17 mouse cellular contexts compared by ENCODE assay signal in genomic region chr4:81389263-81389662, GRCm38 (mm10). TPM values are rescaled to one million over a fixed set of nuclear protein-coding genes. Genes with fewer than 3 reads are reported as not detected.
DNase-seq lines count a peak whose midpoint lies in the region; ATAC-seq and TF ChIP-seq lines count a peak whose summit lies in the region.
"Had no signal": no experiment of that assay in that cellular context is flagged by ENCODE, and none has a peak within 500 bp of the region (broad histone marks: within the 10 kb centered on the region; RNA-seq: fewer than 3 reads in every experiment).

No protein-coding gene starts in this region.

- DNase-seq in layer of hippocampus, adult 2 months (ENCODE audit: low spot score in 2 of 2): no peak
- no peak for DNase-seq in layer of hippocampus, postnatal 36 days
- peak; percentile 33 for DNase-seq in brain, embryonic 14.5 days (ENCODE audit: low read depth)
- DNase-seq in embryo, embryonic 11 days: peak; percentile 33
- peak; percentile 15 for DNase-seq in hindbrain, embryonic 11.5 days (ENCODE audit: low spot score)
- DNase-seq in right cerebral cortex, postnatal 25 days: no peak
- no peak for DNase-seq in liver
- DNase-seq: adrenal gland, postnatal 36 days; cerebellum, adult 2 months; kidney, adult 18-20 months; kidney, postnatal 10 days; lung, adult 2 months; right cerebral cortex, adult 18-20 months had no signal

- no peaks in the 10 kb centered on the region for H3K36me3 ChIP-seq in hindbrain, embryonic 11.5 days (ENCODE audit: control insufficient read depth, insufficient read depth, low read length)
- H3K36me3 ChIP-seq: liver, embryonic 12.5 days had no signal

- no peaks in the 10 kb centered on the region for H3K9me3 ChIP-seq in hindbrain, embryonic 11.5 days (ENCODE audit: control insufficient read depth, low read length)
- H3K9me3 ChIP-seq: liver, embryonic 12.5 days had no signal

- no peak overlapping the region for H3K4me2 ChIP-seq in hindbrain, embryonic 11.5 days (replicated peaks; ENCODE audit: low read depth, low read length)
- H3K4me2 ChIP-seq: liver, embryonic 12.5 days had no signal

- peak overlapping the region; percentile 67 for H3K27ac ChIP-seq in layer of hippocampus, adult 2 months
- 0 out of 2 replicates have a peak overlapping the region, but pooled peaks have one; percentile 30 for H3K27ac ChIP-seq in hindbrain, embryonic 11.5 days (ENCODE audit: low read depth, low read length)
- H3K27ac ChIP-seq: left cerebral cortex, adult 2 months; liver, embryonic 12.5 days had no signal

- TF ChIP-seq CTCF in layer of hippocampus, adult 2 months (conservative IDR thresholded peaks at IDR 0.05): no peak
- TF ChIP-seq CTCF in brain, embryonic 14.5 days (IDR thresholded peaks at IDR 0.05; ENCODE audit: borderline replicate concordance, extremely low read depth, insufficient read depth, insufficient read length): no peak

- H3K27me3 ChIP-seq in hindbrain, embryonic 11.5 days (ENCODE audit: control insufficient read depth, insufficient read depth, low read length): no peaks in the 10 kb centered on the region
- H3K27me3 ChIP-seq: liver, embryonic 12.5 days had no signal

- no peak for TF ChIP-seq POLR2A in brain, embryonic 14.5 days (IDR thresholded peaks at IDR 0.05; ENCODE audit: borderline replicate concordance, extremely low read depth, insufficient read depth, insufficient read length, poor library complexity, severe bottlenecking)

- no peaks in the 10 kb centered on the region for H3K4me1 ChIP-seq in hindbrain, embryonic 11.5 days (replicated peaks; ENCODE audit: control insufficient read depth, insufficient read depth, low read length)
- H3K4me1 ChIP-seq: liver, embryonic 12.5 days had no signal

- no peak overlapping the region for H3K4me3 ChIP-seq in layer of hippocampus, adult 2 months
- no peak overlapping the region for H3K4me3 ChIP-seq in hindbrain, embryonic 11.5 days (ENCODE audit: low read depth, low read length)
- H3K4me3 ChIP-seq: left cerebral cortex, adult 2 months; liver, embryonic 12.5 days had no signal

- no peak overlapping the region for H3K9ac ChIP-seq in hindbrain, embryonic 11.5 days (ENCODE audit: low read depth, low read length)
- H3K9ac ChIP-seq: liver, embryonic 12.5 days had no signal

- 0 out of 2 replicates have a peak, but pooled peaks have one; percentile 25 for ATAC-seq in hindbrain, embryonic 11.5 days (ENCODE audit: low FRiP score)
- no peak for ATAC-seq in inflammation-experienced regulatory T-cells, adult 6 months
- ATAC-seq: liver, embryonic 12.5 days had no signal

RNA-seq across cellular contexts. Expression of gene Mpdz, which starts 53.4 kb away (rescaled TPM):
- total RNA-seq in layer of hippocampus, adult 2 months (2021): 10 to 100 TPM; 75.5 to 76.5 TPM
- 10 to 100 TPM; 70.8 to 90.4 TPM for total RNA-seq in layer of hippocampus, postnatal 36 days (2021)
- polyA plus RNA-seq in brain, embryonic 14.5 days (2012; rRNA removed): 30.1 TPM in 2 replicates
- 43.0 and 45.3 TPM in 2 replicates for polyA plus RNA-seq in hindbrain, embryonic 11.5 days (2014; fragmentation: Nextera tagmentation; extraction: Ambion mirVana)
- under 1 TPM in 1 of 3 experiments, not detected in 2; 0.90 TPM for polyA plus RNA-seq in inflammation-experienced regulatory T-cells, adult 6 months (2017; shearing (Covaris generic))
- total RNA-seq: megakaryocyte-erythroid progenitor cell, adult 5-6 weeks had no signal

Comparison
In these comparisons a context has a peak if more than half of its experiments do, and no peak if none do; other contexts are left out.
1. DNase-seq: peak in brain, embryonic 14.5 days (single experiment), embryo, embryonic 11 days (single experiment) and hindbrain, embryonic 11.5 days (single experiment); none in layer of hippocampus, adult 2 months (0 of 2), layer of hippocampus, postnatal 36 days (0 of 2), right cerebral cortex, postnatal 25 days (single experiment) and liver (single experiment).
2. RNA of gene Mpdz, which starts 53.4 kb away (polyA plus RNA-seq): 43.0 to 45.3 TPM in hindbrain, embryonic 11.5 days and 30.1 TPM in brain, embryonic 14.5 days; 0.90 TPM in inflammation-experienced regulatory T-cells, adult 6 months; every median in the first group is over 10 times any median in the second.